Mouse (Mus musculus): ENCODE data around the gene Hdc.

DNA sequence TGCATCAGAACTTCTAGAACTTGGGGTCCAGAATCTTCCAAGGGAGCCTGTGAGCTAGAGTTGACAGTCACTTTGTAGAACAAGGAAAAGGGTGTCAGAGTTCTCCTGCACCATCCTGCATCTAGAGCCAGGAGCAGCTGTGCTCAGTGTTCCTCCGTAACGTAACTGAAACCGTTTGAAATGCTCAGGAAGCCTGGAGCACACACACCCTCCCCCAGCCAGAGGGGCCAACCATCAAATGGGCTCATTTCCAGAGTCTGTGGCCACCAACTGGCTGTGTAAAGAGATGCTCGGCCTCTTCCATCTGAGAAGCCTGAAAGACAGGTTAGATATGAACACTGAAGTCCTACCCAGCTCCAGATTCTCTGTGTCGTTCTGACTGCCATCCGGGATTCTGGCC is 35.1 kb downstream of the Hdc start:
- TF ChIP-seq CTCF (IDR thresholded peaks at IDR 0.05; ENCODE audit: insufficient read depth, low read length) (no peak), POLR2A (IDR thresholded peaks at IDR 0.05; ENCODE audit: borderline replicate concordance, extremely low read depth, low read depth, low read length) (no peak)
